Mouse (Mus musculus) liver, postnatal 0 days (tissue): ENCODE results near the gene L3hypdh.

ENCODE experiments used
- CTCF ChIP-seq: sonication (generic); IDR thresholded peaks from 2 replicates; pipeline ENCODE4 v1.5.1; 2016; ENCODE audit warnings: antibody characterized with exemption, low read depth
- EP300 ChIP-seq: IDR thresholded peaks from 2 replicates; pipeline ENCODE4 v1.6.1; 2016; ENCODE audit warnings: antibody characterized with exemption, low read depth, mild to moderate bottlenecking

- TF ChIP-seq CTCF (no peak), EP300 (no peak)
These were observed 15.5 kb downstream of the L3hypdh start for GRCm38 (mm10) chr12:72069626-72070326.
